In genomic region chr3:156299984-156300770, GRCm38 (mm10) we compare ENCODE assay signal across 9 mouse cellular contexts.
A peak's percentile ranks its signal among the peaks of the same experiment; 100 is the strongest.
DNase-seq lines count a peak whose midpoint lies in the region; ATAC-seq lines count a peak whose summit lies in the region.
"Had no signal": no experiment of that assay in that cellular context is flagged by ENCODE, and none has a peak within 500 bp of the region (broad histone marks: within the 10 kb centered on the region; RNA-seq: fewer than 3 reads in every experiment).

No protein-coding gene starts in this region.

- intact Hi-C loops in left cerebral cortex, postnatal 25 days (cut with DNase I): no loop called here

- H3K4me2 ChIP-seq in hindbrain, embryonic 12.5 days (replicated peaks): no peak overlapping the region

- H3K9me3 ChIP-seq in hindbrain, embryonic 12.5 days (replicated peaks): no peaks in the 10 kb centered on the region
- H3K9me3 ChIP-seq in hindbrain, embryonic 10.5 days: no peaks in the 10 kb centered on the region

- no peaks in the 10 kb centered on the region for H3K27me3 ChIP-seq in hindbrain, embryonic 12.5 days
- no peaks in the 10 kb centered on the region for H3K27me3 ChIP-seq in hindbrain, embryonic 10.5 days (ENCODE audit: insufficient read depth, poor library complexity, severe bottlenecking)

- peaks cover 8% of the 10 kb centered on the region for H3K4me1 ChIP-seq in hindbrain, embryonic 12.5 days
- peaks cover 14% of the 10 kb centered on the region for H3K4me1 ChIP-seq in hindbrain, embryonic 10.5 days (replicated peaks)

- ATAC-seq in hindbrain, embryonic 12.5 days (ENCODE audit: low FRiP score): no peak

- no peak for DNase-seq in hindbrain, embryonic 10.5 days (ENCODE audit: low spot score)
- DNase-seq in right cerebral cortex, adult 18-20 months: peak; percentile 17
- DNase-seq in right cerebral cortex, postnatal 14 days: no peak
- DNase-seq in left cerebral cortex, postnatal 25 days (ENCODE audit: low spot score in 2 of 2): peak; percentile 17 to 69
- DNase-seq in telencephalon, adult 2 months (ENCODE audit: low read depth, low spot score): peak; percentile 63
- DNase-seq in heart, adult 9 months (ENCODE audit: low spot score in 2 of 2): no peak
- no peak for DNase-seq in kidney, postnatal 36 days

- 75% methylated on average over 3 of the region's 3 CpGs for WGBS in hindbrain, embryonic 12.5 days
- 77% methylated on average over 3 of the region's 3 CpGs for WGBS in hindbrain, embryonic 10.5 days

- H3K36me3 ChIP-seq in hindbrain, embryonic 12.5 days: no peaks in the 10 kb centered on the region
- H3K36me3 ChIP-seq in hindbrain, embryonic 10.5 days: no peaks in the 10 kb centered on the region
- H3K36me3 ChIP-seq: G1E had no signal

- H3K4me3 ChIP-seq in hindbrain, embryonic 12.5 days: no peak overlapping the region
- no peak overlapping the region for H3K4me3 ChIP-seq in hindbrain, embryonic 10.5 days

- no peak overlapping the region for H3K9ac ChIP-seq in hindbrain, embryonic 12.5 days

- 0 out of 2 replicates have a peak overlapping the region, but pooled peaks have one; percentile 17 for H3K27ac ChIP-seq in hindbrain, embryonic 12.5 days
- H3K27ac ChIP-seq in hindbrain, embryonic 10.5 days: no peak overlapping the region

Comparison
In these comparisons a context has a peak if more than half of its experiments do, and no peak if none do; other contexts are left out.
1. DNase-seq: peak in right cerebral cortex, adult 18-20 months (single experiment), left cerebral cortex, postnatal 25 days (2 of 2) and telencephalon, adult 2 months (single experiment); none in hindbrain, embryonic 10.5 days (single experiment), right cerebral cortex, postnatal 14 days (single experiment), heart, adult 9 months (0 of 2) and kidney, postnatal 36 days (0 of 2).